Mouse (Mus musculus) T-cell, adult 2 months (primary cell): ENCODE data around the gene Nme7.

Experiments
- DNase-seq: peaks from one replicate; pipeline ENCODE4 v3.0.0; 2022; ENCODE audit warnings: low spot score

Nme7 gene

DNA sequence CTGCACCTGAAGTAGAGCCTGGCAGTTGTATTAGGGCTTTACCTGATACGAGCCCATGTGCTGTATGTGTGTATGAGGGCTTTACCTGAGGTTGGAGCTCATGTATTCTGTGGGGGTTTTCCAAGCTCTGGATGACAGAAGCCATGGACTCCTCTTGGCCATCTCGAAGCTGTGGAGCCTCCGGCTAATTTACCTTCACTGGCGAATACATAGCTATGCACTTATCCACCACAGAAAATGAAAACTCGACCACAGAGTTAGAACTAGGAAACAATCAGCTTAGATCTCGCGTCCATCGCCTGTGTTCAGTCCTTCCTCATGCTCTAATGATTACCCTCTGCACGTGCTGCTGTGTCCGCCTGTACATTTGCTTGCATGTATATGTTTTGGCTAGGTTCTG lies 80.4 kb downstream of the Nme7 start:
- no peak for DNase-seq

DNA sequence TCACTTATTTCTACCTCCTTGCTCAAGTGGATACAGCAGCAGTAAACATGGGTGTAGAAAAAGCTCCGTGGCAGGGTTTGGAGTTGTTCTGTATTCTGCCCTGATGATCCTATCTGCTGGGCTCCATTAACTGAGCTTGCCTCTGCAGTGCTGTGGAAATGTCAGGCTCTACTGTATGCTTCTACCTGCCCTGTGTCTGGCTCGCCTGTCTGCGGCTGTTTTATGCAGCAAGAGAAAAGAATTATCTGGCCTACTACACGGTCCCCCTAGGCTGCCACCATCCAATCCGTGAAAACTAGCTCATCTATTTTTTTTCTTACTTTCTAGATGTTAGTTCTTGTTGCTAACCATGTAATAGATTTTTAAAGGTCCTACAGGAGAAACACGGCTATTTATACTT lies 81.1 kb downstream of the Nme7 start:
- no peak for DNase-seq

DNA sequence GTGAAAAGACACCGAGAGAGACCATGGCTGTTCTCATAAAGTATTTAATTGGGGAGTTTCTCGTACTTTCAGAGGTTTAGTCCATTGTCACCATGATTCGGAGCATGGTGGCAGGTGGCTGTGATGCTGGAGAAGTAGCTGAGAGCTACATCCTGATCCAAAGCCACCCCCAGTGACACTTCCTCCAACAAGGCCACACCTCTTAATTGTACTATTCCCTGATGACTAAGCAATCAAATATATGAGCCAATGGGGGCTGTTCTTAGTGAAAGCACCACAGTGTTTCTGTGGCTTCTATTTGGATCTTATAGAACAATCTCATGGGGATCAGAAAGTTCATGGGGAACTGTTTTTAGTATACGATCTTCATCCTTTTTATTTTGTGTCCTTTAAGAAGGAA lies 85.8 kb downstream of the Nme7 start:
- DNase-seq, result no peak

DNA sequence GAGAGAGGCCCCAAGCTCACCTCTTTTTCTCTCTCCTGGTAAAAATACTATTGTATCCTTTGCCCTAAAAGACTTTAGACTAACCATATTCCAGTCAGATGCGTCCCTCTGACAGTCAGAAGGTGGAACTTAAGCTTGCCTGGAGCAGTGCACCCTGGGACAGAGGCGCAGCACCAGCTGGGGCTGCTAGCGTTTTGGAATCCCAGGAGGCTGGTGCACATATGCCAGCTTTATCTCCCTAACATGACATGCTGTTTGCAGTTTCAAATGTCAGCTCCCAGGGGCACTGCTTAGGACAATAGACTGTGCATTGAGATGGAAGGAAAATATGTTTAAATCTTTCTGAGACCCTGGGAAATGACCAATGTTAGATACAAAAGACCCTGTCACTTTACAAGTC lies 88.3 kb downstream of the Nme7 start:
- DNase-seq, result no peak

DNA sequence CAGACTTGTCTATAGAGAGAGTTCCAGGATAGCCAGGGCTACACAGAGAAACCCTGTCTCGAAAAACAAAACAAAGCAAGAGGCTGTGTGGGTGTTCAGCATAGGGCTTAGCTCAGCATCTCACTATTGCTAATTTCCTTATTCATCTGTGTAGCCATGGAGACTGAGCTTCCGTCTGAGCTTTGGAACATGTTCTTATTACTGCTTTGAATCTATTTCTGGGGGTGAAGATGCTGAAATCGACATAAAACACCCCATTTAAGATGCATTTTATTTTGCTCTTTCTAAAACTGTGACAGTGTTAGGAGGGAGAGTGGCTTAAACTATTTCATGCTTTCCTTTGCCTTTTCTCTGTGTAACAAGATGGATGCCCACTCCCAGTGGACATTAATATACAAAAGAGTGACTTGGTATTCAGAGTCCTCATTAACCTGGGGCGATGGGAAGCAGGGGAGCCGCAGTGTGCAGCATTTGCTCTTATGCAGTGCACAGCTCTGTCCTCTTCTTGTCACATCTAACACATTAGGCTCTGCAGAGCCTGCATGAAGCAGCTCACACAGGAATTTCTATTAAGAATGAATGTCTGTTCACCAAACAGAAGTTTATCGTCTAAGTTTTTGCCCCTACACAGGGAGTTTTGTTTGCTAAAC lies 91.3 kb downstream of the Nme7 start:
- no peak for DNase-seq

DNA sequence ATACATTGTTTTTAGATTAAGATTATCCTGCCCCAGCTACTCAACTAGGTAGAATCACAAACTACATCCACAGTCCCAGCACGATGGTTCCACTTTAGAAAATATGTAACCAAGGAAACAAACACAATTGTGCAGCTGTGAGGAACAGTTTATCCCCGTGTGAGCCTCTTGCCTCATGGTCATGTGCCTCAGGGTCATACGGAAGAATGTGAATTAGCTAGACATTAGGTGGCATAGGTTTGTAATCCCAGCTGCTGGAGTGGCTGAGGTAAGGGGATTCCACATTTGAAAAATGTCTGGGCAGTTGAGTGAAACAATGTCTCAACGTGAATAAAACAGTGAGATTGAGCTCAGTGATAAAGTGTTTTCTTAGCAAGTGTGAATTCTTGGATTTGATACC lies 93.8 kb downstream of the Nme7 start:
- no peak for DNase-seq

DNA sequence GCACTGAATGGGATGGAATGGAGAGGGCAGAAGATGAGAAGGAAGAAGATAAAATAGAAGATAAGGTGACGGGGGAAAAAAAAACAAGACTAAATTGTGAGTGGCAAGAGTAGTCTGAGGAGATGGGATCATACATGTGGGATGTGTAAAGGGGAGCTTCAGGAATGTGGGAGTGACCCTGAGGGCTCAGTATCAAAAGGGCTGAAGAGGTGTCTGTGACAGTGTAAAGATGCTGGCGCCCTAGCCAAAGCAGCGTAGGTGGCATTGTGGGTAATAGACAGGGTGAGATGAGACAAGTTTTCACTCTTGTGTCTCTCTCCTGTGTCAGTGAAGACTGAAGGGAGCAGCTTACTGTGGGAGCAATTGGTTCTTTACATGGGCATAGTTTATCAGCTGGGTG lies 95.7 kb downstream of the Nme7 start:
- DNase-seq, result no peak

DNA sequence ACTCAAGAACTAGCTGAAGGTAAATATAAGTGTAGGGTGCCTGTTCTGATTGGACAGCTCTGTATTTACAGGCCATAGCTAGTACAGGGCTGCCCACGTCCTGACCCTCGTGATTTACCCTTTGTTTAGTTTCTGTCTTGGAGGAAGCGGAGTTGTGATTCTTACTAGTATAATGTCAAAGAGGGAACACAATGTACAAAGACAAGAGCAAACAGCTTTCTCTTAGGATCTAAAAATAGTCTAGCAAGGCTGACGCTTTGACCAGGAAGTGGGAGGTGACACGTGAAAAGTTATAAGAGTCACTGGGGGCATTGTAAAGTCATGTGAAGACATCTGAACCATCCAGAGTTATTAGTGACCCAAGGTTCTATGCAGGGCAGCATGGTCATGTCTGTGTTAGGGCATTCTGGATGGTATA lies 101.5 kb downstream of the Nme7 start:
- DNase-seq, result peak; percentile 3

DNA sequence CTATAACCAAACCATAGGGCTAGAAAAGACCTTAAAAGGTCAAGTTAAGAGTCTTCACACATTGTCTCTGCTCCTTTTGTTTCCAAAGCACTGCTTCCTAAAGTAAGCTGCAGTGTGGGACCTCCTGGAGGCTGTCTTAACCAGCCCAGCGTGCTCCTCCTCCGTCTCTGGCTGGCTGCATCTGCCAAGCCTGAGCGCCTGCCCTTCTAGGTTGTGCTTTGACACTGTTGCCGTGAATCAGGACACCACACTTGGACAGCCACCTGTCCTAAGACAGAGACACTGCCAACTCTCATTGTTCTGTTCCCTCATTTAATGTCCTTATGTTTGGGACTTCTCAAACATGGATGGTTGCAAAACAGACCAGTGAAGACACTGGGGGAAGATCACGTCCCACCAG lies 102.6 kb downstream of the Nme7 start:
- DNase-seq, result no peak

DNA sequence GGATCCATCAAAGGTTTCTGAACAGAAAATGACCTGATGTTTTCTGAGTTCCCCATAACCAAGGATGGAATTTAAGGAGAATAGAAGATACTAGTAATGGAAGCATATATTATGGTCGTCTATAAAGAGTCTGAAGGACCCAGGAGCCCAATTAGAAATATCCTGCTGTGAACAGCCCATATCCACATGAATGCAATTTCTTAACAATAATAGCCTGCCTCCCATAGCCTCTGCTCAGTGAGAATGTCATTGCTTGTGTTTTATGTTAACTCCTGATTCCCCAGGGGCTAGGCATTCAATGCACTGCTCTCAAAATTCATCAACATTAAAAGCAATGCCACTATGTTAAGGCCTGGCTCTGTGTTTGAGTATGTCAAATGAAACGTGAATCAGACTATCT lies 104.7 kb downstream of the Nme7 start:
- no peak for DNase-seq

DNA sequence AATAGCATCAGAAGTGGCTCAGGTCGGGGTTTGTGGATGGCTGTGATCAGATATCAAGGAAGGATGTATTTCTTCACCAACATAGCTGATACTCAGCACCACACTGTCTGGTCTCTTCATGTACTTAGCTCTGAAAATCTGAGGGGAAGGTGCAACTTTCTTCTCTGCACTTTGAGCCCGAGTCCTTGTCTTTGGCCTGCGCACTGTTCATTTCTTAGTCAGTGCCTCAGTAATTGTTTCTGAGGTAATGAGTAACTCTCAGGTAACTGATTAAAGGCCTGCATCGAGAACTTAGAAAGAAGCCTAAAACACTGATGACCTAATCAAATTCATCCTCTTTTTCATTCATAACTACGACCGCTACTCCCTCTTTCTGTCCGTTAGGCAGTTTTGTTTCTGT lies 107.4 kb downstream of the Nme7 start:
- no peak for DNase-seq

DNA sequence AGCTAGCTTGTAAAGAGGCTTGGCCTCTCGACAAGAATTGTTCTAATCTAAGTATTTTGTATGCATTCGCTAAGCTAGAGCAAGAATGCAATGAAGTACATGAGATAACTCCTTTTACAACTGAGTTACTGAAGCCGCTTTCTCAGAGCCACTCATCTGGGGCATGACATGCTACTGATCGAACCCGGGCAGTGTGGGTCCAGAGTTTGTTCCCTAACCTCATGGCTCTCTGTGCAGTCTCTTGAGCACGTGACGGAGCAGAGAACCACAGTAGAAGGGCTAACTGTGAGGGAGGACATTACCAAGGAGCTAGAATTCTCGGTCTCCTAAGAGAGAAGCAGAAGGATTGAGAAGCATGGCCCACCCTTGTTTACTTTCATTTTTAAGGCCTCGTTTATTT lies 109.0 kb downstream of the Nme7 start:
- DNase-seq, result no peak

DNA sequence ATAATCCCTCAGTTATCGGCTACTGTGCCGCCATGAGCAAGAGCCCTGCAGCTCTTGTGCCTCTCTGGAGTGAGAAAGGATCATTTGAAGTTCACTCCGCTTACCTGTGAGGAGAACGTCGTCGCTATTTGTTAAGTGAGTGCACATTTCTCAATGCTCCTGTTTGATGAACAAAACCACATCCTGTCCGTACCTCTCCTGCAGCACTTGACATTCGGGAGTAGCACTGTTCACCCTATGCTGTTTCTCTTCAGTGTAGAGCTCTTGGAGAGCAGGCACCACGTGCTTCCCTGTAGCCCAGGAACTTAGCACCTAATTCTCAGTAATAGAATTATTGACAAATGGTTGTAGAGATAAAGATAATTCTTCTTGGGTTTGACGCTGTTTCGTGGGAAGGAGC lies 109.7 kb downstream of the Nme7 start:
- DNase-seq, result peak; percentile 52

DNA sequence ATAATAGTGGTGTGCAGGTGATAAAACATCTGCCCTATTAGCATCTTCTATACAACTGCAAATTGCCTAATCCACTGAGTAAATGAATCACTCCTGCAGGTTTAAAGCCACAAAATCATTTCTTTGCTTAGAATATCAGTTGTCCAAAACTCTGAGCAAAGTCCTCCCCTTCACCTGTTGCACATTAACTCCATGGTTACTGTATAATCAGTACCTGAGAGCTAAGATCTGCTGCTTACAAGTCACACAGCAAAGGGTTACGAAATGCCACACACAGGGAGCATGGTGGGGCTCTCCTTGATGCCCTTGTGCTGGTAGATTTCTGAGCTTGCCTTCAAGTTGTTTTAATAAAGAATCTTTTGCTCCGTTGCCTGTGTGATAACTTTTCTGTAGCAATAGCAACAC lies 111.4 kb downstream of the Nme7 start:
- no peak for DNase-seq

DNA sequence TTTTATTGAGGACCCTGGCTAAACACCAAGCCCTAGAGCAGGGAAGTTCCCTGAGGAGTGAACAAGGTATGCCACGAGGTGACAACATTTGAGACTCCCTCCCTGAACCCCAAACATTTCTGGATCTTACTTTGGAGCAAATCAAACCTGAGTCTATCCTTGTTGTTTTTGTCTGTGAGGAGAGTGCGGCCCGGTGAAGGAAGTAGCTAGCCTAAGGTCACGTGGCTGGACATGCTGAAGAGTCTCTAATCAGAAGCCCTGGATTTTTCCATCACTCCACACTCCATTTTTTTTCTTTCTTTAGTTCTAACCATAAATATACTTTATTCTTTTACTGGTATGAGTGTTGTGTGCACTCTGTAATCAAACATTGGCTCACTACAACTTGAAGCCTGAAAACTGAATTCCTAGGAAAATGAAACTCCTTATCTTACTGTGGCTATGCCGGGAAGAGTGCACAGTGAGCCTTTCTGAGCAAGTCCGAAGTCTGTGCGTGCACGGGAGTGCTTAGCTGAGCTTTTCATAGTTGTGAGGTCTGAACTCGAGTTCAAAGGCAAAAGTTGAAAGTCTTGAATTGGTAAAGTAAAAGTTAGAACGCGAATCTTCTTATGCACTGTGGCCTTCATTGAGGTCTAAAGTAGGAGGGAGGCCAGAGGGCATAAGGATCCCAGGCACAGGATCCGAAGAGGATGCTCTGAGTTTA lies 112.9 kb downstream of the Nme7 start:
- no peak for DNase-seq

DNA sequence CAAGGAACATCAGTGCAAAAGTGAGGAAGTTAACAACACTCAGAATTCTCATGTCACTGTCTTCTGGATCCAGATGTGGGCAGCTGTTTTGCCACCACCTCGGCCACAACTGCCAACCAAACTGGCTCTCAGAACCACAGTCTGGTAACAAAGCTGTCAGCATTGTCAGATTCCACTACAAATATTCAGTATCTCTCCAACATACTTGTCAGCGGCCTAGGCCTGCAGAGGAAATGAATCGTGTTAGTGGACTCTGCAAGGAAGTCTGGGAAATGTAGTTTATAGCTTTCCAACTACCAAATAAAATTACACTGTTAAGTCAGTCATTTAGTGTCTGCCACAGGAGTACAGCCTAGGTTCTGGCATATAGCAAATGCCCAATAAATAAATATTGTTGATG lies 113.7 kb downstream of the Nme7 start:
- DNase-seq, result no peak

DNA sequence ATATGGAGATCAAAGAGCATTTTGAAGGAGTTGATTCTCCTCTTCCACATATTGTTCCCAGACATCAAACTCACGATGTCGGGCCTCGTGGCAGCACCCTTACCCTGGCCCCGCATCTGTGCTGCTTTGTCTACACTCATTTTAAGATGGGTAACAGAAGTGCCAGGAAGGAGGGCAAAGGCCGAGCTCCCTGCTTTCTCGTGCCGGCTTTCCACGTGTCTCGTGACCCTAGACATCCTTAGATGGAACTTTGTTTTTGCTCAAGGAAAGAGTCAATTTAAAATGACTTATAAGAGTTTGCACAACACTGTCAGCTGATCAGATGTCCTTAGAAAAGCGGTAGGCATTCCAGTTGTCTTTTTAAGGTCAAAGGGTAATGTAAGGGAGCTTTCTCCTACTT lies 114.4 kb downstream of the Nme7 start:
- DNase-seq, result no peak

DNA sequence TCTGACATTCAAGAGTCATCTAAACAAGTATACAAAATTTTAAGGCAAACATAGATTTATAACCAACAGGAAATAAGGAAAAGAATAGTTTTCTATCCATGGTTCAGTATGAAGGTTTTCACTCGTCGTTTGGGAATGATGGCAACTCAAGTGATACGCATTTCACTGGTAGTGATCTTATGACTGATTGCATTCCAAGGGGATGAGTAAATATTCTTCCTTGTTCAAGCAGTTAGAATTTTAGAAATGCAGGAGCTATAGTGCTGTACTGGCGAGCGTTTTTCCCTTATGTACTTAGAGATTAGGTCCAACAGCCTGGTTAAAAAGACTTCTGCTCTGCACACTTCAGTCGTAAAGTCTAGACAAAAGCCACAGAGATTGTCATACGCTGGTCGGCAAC lies 115.5 kb downstream of the Nme7 start:
- no peak for DNase-seq

DNA sequence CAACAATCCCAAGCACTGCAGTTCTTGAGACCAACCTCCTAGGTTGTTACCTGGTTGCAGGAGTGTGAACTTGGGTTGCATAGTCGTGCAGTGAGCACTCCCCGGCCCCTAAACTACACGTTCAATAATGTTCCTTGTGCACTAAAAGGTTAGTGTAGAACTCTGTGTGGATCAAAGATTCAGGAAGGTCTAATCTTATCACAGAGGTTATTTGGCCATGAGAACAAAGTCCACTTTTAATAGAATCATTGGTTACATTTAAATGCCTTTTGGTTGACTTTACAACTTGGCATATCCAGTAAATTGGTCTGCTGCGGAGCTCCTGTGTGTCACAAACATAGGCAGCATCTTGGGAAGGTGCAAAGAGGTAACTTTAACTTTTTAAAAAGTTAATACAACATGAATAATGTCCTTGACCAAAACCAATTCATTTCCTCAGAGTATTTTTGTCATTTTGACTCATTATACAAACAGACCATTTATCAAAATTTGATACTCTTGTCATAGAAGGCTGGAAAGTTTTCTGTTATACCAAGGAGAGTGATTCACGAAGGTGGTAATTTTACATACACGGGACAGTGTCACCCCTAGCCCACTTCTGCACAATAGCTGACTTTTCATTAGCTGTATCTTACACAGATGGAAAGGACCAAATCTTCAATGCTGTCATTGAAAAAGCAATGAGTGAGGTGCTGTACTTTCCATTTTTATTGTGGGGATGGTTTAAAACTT lies 116.9 kb downstream of the Nme7 start:
- DNase-seq, result no peak

DNA sequence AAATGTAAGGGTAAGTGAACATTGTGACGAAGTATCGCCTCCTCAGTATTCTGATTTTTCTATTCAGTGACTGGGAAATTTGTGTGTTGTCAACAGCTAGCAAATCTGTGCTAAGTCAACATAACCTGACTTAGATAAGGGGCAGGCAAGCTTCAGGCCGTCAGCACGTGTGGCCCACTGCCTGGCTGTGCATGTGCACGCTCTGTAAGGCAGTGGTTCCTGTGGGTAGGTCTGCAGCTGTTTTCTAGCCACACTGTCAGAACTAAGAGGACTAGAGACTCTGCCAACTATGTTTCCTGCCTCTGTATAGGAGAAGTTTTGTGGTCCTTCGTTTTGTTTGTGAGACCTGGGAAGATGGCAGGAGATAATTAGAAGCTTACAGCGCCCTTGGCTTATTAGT lies 122.3 kb downstream of the Nme7 start:
- peak; percentile 12 for DNase-seq

DNA sequence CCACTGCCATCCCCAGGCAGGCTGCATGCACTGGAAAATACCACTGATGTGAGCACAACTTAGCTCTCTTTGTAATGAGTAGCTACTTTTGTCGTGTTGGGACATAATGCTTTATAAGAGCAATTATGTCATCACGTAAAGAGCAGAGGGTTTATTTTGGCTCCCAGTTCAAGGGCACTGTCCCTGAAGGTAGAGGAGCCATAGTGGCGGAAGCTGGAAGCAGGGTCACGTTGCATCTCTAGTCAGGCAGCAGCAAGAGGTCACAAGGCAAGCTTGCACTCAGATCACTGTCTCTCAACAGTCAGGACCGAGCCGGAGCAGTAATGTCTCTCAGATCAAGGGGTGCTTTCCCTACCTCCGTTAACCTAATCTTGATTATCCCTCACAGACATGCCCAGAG lies 123.9 kb downstream of the Nme7 start:
- no peak for DNase-seq

DNA sequence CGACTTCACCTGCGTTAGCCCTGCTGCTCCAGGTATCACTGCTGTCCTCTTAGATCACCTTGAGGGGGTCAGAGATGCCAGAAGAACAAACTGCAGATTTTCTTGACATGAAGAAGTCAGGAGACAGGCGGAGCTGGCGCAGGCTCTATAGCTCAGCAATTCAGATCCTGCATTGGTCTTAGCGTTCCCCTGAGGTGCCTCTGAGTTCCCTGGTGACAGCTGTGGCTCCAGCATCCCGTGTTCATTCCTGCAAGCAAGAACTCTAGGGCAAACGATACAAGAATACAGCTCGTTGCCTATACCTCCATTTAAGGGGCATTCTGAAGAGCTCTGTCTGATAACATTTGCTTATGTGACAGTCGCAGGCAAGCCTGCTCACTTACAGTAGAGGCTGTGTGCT lies 124.7 kb downstream of the Nme7 start:
- DNase-seq, result no peak

DNA sequence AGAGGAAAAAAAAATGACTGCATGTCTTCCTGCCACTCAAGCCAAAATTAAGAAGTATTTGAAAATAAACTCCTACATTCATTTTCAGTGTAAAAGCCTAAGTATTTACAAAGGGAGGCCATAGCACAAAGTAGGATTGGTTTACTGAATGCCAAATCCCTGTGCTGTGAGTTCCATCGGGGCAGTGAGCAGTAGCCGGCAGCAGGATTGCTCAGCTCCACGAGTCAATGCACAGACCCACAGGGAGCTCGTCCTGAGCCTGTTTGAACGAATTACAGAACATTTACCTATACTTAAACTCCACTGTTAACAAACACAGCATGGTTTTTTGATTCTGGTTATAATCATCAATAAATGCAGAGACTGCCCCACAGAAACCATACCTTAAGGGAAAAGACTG lies 128.7 kb downstream of the Nme7 start:
- DNase-seq, result no peak

DNA sequence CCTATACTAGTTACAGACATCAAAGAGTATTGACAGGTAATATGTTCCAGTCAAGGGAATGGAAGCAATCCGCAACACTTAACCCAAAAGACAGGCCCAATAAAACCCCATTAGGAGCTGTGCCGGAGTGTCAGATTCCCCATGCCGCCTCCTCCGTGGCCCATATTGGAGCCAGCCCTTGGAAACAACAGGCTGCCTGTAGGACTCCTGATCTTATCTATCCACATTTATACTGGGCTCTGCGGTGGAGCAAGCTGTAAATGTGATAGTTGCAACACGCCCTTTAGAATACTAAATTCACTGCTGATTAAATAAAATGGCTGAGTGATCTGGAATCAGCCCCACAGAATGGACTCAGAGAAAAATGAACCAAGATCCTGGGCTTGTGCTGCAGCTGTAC lies 130.1 kb downstream of the Nme7 start:
- DNase-seq, result no peak
